Mouse (Mus musculus) gastrocnemius, adult 8-10 months (tissue): ENCODE data around the gene Kif1a. TPM values are rescaled to one million over a fixed set of nuclear protein-coding genes. Genes with fewer than 3 reads are reported as not detected.

Source experiments
- DNase-seq, 2 experiments: peaks; one replicate each; pipeline ENCODE4 v3.0.0; 2022; ENCODE audit warnings: low spot score in 2 of 2
- total RNA-seq, 4 experiments: library from RNA; stranded (reverse); gene quantifications; 2 replicates each; pipeline ENCODE4 v1.2.4; 2022

Kif1a gene
- total RNA-seq, 4 experiments from 2014 or later = 0.63 to 2.3 (median 1.0) TPM

DNA sequence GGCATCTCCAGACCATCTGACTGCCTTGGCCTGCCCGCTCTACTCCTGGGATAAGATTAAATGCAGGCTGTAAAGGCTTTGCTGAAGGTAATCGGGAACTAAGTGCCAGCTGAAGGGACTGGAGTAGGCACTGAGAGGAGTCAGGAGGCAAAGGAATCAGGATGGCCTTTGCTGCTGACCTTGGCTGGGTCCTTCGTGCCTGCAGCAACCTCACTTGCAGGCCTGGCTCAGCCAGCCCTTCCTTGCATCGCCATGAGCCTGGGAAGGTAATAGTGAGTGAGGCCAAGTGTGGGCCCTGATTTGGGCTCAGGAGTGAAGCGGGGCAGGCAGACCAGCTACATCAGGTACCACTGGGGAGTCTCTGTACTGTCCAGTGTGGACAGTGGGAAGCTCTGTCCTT lies 2.8 kb downstream of the Kif1a start:
- no peak for DNase-seq

DNA sequence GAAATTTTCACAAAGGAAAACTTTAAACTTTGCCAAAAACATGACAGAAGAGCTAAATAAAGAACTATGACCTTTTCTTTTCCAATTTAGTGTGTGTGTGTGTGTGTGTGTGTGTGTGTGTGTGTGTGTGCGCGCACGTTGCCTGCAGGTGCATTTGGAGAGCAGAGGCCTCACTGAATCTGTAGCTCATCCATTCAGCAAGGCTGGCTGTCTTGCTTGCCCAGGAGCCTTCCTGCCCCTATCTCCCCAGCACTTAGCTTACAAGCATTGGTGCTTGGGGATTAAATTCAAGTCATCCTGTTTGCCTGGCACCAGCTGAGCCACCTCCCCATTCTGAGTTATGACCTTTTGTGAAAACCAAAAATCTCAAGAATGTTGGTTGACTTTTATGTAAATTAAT lies 9.2 kb downstream of the Kif1a start:
- DNase-seq = no peak

DNA sequence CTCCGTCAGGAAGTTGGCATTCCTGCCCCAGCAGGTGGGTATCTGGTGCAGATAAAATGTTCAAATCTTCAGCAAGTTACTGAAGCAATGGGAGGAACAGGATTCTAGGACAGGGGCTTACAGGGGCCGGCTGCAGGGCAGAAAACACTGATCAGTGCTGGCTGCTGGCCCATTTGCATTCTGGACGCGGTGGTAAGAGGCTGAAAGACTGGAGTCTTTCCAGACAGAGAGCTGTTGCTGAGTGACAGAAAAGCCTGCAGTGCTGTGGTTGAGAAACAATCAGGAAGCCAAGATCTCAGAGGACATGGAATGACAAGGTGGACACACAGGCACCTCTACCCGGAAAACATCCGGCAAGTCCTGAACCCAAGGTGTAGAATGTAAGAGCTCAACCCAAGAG lies 16.6 kb downstream of the Kif1a start:
- DNase-seq = no peak

DNA sequence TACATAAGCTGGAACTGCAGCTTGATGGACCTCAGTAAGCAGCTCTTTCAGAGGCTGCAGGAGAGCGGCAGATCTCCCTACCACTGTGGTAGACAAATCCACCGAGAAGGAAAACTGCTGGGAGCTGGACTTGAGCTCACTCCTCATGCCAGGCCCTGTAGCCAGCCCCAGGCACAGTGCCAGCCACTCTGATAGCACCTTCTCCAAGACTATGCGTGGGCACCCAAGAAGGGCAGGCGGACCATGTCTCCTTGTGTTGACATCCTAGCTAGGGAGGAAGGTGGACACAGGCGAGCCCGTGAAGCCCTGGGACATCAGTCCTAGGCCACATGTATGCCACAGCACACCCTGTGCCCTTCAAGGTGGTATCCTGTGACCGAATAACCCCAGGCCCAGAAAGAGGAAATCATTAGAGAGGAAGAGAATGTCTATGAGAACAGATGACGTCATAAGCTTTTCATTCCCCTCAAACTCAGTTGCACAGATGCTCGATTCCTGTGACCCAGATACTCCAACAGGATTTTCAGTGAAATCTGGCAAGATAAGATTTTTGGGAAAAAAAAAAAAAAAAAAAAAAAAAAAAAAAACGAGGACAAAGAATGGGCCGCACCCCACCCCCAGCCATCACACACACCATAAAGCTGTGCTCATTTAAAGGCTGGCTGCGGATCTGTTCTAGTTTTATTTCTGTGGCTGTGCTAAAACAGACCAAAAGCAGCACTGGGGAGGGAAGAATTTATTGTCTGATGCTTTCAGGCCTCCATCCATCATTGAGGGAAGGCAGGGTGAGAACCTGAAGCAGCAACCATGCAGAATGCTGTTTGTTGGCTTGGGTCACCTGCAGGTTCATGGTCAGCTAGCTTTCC lies 18.1 kb downstream of the Kif1a start:
- DNase-seq = no peak

DNA sequence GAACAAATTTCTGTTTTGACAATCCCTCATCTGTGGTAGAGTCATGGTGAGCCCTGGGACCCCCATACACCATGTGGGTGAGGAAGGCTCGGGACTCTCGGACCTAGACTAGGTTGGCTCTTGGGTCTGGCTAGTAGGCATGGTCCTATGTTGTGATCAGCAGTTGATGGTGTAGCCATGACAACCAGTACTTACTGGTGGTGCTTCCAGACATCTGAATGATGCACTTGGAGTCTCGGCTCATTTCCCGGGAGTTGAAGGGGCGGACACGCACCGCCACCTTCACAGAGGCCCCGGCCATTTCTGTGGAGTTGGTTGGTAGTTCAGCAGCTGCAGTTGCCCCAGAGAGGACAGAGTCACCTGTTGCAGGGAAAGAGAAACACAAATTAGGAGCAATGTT lies 19.6 kb downstream of the Kif1a start:
- no peak for DNase-seq

DNA sequence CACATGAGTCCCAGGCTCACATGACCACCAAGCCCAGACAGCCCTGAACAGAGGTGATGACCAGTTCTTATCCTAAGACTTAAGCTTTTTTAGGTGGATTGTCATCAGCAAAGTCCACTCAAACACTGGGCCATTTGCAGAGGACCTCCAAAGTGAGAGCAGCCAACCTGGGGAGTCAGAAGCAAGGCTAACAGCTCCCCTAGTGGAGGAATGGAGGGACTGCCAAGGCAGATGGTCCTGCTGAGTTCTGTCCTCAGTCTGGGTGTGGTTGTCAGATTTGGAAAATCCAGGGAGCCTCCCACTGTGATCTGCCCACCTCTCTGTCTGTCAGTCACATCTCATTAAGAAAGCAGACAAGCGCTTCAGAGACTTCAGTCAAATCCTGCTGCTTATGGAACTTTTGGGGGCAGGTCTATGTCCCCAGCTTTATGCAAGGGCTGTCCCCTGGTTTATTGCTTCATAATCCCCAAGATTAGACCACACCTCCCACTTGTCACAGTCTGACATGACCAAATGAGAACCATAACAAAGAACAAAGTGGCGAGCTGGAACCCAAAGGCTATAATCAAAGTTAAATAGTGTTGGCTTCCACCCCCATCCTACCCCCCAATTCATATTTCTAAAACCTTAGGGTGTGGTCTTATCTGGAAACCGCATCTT lies 20.7 kb downstream of the Kif1a start:
- DNase-seq = no peak

DNA sequence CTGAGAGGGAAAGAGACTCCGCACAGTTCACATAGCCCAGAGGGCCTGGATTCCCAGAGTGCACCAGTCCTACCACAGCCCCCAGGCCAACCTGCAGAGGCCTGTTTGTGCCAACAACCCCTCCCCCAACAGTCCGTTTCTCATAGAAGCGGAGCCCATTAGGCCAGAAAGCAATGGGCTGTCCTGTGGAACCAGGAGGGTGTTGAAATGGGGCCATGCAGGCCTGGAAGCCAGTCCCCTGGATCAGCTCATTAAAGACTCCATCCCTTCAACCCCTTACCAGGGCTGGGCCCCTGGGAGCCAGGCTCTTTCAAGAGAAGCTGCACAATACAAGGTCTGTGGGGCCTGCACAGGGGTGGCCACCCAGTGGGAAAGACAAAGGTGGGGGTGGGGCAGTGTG lies 22.1 kb downstream of the Kif1a start:
- DNase-seq = no peak

DNA sequence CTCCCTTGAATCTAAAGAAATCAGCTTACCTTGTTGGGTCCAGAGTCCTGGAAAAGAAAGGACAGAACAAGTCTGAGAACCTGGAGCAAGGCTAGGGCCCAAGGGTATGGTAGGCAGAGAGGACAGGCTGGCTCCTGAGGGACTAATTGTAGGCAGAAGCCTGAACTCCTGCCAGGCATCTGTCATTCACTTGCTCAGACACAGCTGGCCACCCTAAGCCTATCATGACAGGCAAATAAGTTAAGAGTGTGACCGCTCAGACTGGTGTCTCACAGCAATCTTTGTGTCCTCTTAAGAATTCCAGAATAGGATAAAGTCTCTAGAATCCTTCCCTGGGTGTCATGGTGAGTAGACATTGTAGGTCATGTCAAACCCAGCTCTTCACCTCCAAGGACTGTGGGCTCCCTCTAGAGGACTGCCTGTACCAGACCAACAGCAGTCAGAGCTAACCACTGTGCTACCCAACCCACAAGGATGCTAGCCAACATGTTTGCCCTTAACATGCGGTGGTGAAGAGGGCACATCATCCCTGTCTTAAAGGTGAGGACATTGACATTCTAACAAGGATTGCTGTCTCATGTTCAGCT lies 29.4 kb downstream of the Kif1a start:
- no peak for DNase-seq

DNA sequence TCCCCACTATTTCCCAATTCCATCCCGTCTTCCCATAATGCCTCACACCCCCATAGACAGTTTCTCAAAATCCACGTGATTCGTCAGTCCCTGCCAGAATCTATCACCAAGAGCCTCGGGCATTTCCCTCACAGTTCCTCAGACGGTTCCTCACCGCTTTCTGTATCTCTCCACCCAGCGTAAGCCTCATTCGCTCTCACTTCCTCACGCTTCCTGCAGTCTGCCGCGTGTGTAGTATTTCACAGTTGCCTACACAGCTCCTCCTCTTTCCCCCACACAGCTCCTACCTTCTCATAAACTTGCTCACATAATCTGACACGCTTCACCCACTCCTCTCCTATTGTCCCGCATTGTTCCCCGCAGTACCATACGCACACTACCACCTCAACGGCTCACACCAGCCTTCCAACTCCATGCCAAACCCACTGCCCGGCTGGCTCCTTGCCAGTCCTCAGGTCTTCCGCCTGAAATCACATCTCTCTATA lies 30.2 kb downstream of the Kif1a start:
- DNase-seq = no peak

DNA sequence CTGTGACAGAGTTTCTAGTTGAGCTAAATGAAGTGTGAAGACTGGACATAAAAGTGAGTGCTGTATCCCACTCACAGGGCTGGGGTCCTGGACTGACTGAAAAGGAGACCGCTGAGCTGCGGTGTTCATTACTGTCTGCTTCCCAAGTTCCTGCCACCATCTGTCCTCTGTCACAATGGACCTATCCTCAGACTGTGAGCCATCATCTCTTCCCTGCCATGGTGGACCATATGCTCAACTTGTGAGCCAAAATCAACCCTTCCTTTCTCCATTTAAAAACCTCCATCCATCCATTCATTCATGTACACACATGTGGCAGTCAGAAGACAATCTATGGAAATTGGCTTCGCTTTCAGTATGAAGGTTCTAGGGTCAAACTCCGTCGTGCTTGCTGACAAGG lies 30.9 kb downstream of the Kif1a start:
- DNase-seq = no peak

DNA sequence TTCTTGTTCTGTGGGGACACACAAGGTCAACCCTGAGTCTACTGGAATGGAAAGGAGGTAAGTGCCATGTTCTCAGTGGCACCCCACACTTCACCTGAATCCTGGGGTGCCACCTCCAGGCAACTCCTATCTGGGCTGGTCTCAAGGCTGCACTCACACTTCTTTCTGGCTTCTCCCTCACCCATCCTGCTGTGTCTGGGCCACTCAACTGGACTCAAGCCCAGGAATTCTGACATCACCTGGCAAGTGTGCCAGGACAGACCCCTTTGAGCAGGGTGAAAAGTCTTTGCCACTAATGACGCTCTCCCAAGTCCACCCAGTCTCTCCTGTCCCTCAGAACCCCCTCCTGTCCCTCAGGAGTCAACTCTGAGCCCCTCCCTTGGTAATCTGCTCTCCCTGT lies 33.2 kb downstream of the Kif1a start:
- DNase-seq = no peak

DNA sequence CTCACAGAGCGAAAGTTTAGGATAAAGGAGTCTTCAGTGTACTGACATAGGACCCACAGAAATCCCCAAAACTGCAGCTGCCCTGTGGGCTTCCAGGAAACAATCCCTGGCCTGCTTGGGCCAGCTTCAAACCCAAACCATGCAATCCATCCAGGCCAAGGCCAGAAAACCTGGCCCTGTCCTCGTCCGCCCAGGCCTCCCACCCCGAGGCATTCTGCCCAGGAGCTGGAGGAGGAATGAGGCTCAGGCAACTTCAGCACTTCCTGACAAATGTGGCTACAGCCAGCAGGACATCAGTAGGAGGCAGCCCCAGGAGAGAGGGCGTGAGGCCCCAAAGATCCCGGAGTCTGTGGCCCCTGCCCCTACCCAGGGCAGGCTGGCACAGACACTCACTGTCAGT lies 36.1 kb downstream of the Kif1a start:
- no peak for DNase-seq

DNA sequence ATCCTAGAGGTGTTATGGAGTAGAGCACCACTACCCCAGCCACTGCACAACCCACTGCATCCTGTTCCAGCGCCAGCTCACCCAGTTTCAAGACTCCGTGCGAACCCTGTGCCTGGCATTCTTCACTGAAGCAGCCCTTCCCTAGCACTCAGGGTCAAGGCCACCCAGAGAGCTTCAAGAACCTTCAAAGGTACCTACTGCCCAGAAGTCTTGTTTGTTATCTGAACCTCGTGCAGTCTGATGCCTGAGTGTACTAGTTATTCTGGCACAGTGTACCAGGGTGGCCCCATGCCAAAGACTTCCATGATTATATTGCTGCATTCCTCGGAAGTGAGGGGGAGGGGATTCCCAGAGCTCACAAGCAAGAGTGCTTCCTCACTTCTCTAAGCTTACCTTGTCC lies 38.1 kb downstream of the Kif1a start:
- DNase-seq = no peak

DNA sequence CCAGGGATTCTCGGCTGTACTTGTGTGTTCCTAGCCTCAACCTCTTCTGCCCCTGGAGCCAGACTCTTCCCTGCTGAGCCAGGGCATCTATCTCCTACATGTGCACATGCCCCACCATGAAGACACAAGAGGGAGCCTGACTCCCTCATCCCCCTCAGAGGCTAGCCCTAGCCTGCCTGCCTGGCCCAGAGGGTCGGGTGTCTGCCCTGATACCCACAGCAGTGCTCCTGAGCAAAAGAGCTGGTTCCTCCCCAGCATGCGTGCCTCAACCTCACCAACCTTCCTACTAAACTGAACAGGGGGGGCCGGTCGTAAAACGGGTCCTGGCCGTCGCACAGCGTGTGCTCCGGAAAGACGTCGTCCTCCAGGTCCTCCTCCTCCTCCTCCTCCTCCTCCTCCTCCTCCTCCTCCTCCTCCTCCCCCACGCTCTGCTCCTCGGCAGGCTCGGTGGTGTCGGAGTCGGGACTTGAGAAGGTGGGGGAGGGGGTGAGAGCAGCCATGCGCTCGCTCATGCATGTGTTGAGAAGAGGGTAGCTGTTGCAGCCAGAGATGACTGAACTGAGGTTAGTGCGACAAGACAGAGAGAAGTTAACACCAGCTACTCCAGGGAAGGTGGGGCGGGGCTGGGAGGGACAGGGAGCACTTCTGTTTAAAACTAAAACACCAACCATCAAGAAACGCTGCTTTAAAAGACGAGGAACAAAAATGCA lies 50.5 kb downstream of the Kif1a start:
- no peak for DNase-seq

DNA sequence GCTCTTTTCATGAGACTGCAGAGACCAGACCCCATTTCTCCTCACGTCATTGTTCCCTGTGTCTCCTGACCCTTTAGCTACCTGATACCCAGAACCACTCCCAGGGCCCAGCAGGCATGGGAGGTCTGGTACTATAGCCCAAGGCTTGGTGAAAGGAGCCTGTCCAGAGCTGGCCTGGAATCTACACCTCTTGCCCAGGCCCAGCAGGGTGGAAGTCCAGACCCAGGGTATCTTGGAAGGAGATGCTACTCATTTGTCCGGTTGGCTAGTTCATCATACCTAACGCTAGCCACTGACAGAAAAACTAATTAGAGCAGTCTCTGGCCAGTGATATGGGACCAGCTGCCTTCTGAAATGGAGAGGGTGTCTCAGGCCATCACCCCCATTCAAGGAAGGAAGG lies 51.7 kb downstream of the Kif1a start:
- no peak for DNase-seq

DNA sequence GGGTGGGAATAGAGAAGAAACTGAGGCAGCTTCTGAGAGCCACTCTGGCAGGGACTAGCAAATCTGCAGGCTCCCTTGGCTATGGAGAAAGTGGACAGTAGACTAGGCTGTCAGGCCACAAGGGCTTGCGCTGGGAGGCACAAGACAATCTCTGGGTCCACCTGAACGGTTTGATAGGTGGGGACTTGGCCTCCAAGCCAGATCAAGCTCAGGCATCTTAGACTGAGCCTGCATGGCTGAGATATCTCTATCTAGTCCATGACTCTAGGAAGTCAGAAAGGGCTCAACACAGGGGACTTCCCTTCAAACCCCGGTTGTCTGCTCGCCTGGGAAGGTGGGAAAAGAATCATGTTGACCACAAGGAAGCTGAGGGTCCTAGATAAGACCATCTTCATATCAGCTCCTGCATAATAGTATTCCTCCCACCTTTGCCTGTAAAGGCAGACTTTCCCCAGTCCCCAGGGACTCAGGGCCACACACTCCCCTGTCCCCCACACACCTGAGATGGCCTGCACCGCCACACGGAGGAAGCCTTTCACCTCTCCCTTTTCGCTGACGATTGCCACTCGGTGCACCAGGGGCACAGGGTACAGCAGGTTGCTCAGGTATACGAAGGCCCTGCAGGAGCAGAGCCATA lies 55.5 kb downstream of the Kif1a start:
- DNase-seq = no peak

DNA sequence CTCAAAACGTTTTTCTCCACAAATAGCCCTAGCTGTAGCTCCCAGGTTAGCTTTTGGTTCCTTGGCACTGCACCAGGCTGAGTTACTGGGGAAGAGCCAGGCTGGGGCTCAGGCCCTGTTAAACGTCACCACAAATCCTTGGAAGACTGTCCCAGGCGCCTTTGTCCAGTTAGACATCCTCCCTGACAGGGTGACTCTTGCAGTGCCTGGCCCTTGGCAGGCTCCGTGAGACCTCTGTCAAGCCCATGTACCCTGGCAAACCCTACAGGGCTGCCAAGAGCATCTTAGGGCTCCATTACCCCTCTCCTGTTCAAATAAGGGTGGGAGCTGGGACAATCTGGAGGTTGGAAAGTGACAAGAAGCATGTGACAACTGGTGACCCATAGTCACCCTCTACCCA lies 65.8 kb downstream of the Kif1a start:
- no peak for DNase-seq

DNA sequence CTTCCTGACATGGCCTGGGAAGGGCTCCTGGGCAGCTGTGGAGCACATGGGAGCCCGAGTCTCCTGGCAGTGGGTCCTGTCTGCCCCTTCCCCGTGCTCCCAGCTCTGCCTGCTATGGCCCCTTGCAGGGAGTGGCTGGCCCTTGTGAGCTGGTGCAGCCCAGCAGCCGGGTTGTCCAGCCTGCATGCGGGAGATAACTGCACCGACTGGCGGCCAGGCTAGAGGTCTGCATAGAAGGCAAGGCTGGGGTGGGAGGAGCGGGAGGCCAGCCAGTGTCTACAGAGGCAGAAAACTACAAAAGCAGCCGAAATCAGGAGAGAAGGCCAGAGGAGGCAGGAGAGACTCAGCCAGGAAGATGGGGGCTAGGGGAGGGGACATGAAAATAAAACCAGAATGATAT lies 67.8 kb downstream of the Kif1a start:
- no peak for DNase-seq

DNA sequence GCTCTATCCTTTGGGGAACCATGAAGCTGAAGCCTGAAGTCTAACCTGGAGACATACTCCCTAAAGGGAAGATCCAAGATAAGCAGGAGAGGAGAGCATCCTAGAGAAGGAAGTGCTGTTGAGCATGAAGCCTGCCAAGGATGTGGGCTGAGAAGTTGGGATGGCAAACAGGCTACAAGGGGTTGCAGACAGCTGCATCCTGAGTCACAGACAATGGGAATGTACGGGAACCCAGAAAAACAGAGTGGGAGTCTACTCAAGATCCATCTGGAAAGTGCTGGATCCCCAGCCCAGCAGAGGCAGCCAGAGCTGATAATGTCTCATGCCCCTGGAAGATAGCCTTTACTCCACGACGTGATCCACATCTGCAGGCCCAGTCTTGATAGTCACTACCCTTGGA lies 70.6 kb downstream of the Kif1a start:
- no peak for DNase-seq

DNA sequence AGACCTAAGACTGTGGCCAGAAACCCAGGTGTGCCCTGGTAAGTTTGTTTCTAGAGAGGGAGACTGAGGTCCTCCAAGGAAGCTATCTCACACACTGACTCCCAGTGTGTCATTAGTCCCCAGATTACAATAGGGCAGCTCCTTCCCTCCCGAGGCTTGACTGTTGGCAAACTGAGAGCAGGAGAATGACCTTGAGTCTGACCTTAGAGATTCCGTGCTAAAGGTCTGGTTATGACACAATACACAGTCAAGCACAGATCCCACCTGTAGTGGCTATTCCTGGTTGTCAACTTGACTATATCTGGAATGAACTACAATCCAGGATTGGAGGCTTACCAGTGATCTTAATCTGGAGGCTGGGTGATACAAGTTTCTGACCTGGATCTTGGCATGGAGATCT lies 71.7 kb downstream of the Kif1a start:
- no peak for DNase-seq

DNA sequence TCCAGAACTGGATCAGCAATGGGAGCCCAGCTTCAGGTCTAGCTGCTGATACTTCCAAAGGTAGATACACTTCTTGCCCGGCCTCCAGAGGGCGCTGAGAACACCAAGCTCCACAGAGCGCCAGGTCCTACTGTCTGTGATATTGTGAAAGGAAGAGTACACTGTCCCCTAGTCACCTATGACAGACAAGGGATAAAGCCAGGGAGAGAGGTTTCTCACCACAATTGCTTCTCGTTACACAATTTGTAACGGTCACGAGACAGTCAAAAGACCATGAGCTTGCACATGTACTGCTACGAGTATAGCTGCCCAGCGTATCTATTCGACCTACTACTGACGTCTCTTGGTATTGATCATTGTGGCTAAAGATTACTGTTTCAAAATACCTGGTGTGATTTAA lies 72.4 kb downstream of the Kif1a start:
- no peak for DNase-seq

DNA sequence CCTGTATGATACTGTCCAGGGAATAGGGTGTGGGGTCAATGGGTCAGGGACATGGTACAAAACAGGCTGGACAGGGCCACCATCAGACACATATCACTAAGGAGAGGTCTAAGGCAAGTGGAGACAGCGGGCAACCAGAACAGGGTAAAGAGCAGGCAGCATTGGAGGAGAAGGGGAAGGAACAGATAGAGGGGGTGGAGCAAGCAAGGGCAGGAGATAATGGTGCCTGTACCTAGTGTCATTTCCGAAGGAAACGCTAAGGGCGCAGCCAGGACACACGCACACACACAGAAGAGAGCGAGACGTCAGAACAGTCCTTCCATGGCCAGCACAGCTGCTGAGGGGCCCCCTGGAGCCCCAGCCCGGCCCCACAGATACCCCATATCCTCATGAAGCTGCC lies 75.2 kb downstream of the Kif1a start:
- no peak for DNase-seq
